Mouse (Mus musculus): ENCODE data around the gene Insm1. TPM values are rescaled to one million over a fixed set of nuclear protein-coding genes. Genes with fewer than 3 reads are reported as not detected.

Gene Insm1
- polyA plus RNA-seq, 1 experiment from 2014 or later = not detected

DNA sequence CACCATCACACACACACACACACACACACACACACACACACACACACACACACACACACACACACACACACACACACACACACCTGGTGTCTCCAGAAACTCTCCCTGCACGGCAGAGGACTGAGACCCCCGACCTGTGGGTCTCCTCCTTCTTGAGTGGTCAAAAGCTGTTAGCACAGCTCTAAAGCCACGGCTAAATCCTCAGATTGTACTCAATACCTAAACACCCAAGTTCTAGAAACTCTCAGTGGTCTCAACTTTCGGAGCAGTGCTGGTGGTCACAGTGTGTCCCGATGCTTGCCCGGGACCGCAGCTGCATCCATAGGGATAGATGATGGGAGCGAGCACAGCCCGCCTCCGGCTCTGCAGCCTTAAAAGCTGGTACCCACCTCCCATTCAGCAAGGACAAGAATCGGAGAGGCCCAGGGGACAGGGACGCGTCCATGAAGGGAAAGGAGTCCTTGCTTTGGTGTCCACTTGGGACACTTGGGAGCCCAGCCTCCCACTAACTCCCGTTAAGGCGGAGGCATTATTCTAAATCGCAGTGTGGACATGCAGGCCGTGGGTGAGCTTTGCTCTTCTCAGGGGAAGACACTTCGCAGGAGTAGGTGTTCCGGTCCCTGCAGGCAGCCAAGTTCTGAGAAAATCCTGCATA, 2.7 kb upstream of the Insm1 start:
- DNase-seq (ENCODE audit: low spot score) (no peak), ATAC-seq (replicated peaks; ENCODE audit: low FRiP score, low read depth) (no peak)
- Histone ChIP-seq H3K4me1 (replicated peaks; ENCODE audit: insufficient read depth, low read length) (peaks cover 31% of the 10 kb centered on the region), H3K9me3 (replicated peaks; ENCODE audit: low read length) (no peaks in the 10 kb centered on the region), H3K9ac (ENCODE audit: low read depth, low read length) (no peak overlapping the region), H3K4me3 (replicated peaks; ENCODE audit: low read depth, low read length) (no peak overlapping the region), H3K36me3 (ENCODE audit: insufficient read depth, low read length) (no peaks in the 10 kb centered on the region), H3K4me2 (ENCODE audit: low read length) (no peak overlapping the region), H3K27ac (no peak overlapping the region), H3K27me3 (ENCODE audit: insufficient read depth, low read length) (peaks cover 84% of the 10 kb centered on the region)
- 3% methylated on average over 19 of the region's 19 CpGs for WGBS
- no peak for TF ChIP-seq CTCF (IDR thresholded peaks at IDR 0.05; ENCODE audit: low read depth)

DNA sequence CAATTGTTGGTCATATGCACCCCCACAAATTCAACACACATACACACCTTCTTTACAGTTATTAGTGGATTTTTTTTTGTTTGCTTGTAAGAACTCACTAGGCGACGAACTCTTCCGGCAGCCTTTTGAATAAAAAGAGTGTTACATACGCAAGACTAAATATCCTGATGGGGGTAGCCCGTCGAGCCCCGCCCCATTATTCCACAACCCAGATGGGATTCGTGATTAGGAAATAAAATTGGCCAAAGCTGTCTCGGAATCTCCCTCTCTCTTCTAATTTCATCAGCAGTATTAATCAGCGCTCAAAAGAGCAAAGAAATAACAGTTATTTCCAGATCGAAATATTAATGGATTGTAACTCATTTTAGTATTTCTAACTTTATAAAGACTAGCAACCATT, 1.9 kb upstream of the Insm1 start:
- 17% methylated on average over 11 of the region's 11 CpGs for WGBS
- Histone ChIP-seq H3K9me3 (replicated peaks; ENCODE audit: low read length) (no peaks in the 10 kb centered on the region), H3K4me3 (replicated peaks; ENCODE audit: low read depth, low read length) (no peak overlapping the region), H3K9ac (ENCODE audit: low read depth, low read length) (no peak overlapping the region), H3K27ac (no peak overlapping the region), H3K4me1 (replicated peaks; ENCODE audit: insufficient read depth, low read length) (peaks cover 31% of the 10 kb centered on the region), H3K4me2 (ENCODE audit: low read length) (no peak overlapping the region), H3K27me3 (ENCODE audit: insufficient read depth, low read length) (peaks cover 83% of the 10 kb centered on the region), H3K36me3 (ENCODE audit: insufficient read depth, low read length) (no peaks in the 10 kb centered on the region)
- ATAC-seq (replicated peaks; ENCODE audit: low FRiP score, low read depth) = no peak
- TF ChIP-seq CTCF (IDR thresholded peaks at IDR 0.05; ENCODE audit: low read depth) = no peak
- no peak for DNase-seq (ENCODE audit: low spot score)

DNA sequence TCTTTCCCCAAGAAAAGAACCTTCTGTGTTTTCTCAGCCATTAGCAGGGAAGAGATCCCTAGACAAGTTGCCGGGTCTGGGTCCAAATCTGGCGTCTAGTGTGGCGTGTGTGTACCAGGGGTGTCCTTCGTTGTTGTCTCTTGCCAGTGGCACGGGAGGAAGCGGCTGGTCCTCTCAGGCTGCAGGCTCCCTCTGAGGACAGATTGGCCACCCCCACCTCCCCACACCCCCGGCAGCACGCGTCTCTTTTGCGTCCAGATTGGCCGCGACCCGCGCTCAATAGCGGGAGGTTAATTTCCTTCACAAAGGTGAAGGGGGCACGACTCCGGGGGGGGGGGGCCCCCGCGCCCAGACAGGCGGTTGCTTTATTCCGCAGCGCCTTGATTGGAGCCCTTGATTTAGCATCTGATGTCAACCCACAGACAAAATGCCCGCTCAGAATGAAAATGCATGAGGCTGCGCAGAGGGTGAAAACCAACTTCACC, 1.1 kb upstream of the Insm1 start:
- Histone ChIP-seq H3K27me3 (ENCODE audit: insufficient read depth, low read length) (peaks cover 83% of the 10 kb centered on the region), H3K36me3 (ENCODE audit: insufficient read depth, low read length) (no peaks in the 10 kb centered on the region), H3K9me3 (replicated peaks; ENCODE audit: low read length) (no peaks in the 10 kb centered on the region), H3K4me1 (replicated peaks; ENCODE audit: insufficient read depth, low read length) (peaks cover 31% of the 10 kb centered on the region), H3K9ac (ENCODE audit: low read depth, low read length) (no peak overlapping the region), H3K4me2 (ENCODE audit: low read length) (peak overlapping the region; percentile 87), H3K27ac (no peak overlapping the region), H3K4me3 (replicated peaks; ENCODE audit: low read depth, low read length) (no peak overlapping the region; the same call in 1 of the 2 replicates)
- DNase-seq (ENCODE audit: low spot score) = no peak
- WGBS = 2% methylated on average over 22 of the region's 24 CpGs
- no peak for ATAC-seq (replicated peaks; ENCODE audit: low FRiP score, low read depth)
- no peak for TF ChIP-seq CTCF (IDR thresholded peaks at IDR 0.05; ENCODE audit: low read depth)

DNA sequence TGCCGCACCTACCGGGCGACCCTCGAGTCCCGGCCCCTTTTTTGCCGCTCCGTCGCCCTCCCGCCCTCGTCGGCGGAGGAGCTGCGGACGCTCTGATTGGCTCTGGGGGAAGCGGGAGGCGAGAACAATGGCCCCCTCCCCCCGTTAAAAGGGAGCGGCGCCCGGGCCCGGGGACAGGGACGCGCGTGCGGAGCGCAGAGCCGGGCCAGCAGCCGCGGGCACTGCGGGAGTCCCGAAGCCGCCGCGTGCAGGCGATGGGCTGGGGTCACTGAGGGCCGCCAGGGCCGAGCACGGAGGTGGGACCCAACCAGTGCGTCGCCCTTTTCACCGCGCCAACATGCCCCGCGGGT, 183 bp downstream of the Insm1 start:
- DNase-seq (ENCODE audit: low spot score) (no peak), ATAC-seq (replicated peaks; ENCODE audit: low FRiP score, low read depth) (peak; percentile 40)
- H3K36me3 ChIP-seq (ENCODE audit: insufficient read depth, low read length) = no peaks in the 10 kb centered on the region
- peaks cover 83% of the 10 kb centered on the region for H3K27me3 ChIP-seq (ENCODE audit: insufficient read depth, low read length)
- no peak overlapping the region for H3K27ac ChIP-seq
- no peak for TF ChIP-seq CTCF (IDR thresholded peaks at IDR 0.05; ENCODE audit: low read depth)
- H3K4me1 ChIP-seq (replicated peaks; ENCODE audit: insufficient read depth, low read length) = peaks cover 31% of the 10 kb centered on the region
- H3K9me3 ChIP-seq (replicated peaks; ENCODE audit: low read length) = no peaks in the 10 kb centered on the region
- no peak overlapping the region for H3K9ac ChIP-seq (ENCODE audit: low read depth, low read length)
- peak overlapping the region; percentile 87 for H3K4me2 ChIP-seq (ENCODE audit: low read length)
- H3K4me3 ChIP-seq (replicated peaks; ENCODE audit: low read depth, low read length) = peak overlapping the region; percentile 40
- under 1% methylated on average over 34 of the region's 44 CpGs for WGBS

DNA sequence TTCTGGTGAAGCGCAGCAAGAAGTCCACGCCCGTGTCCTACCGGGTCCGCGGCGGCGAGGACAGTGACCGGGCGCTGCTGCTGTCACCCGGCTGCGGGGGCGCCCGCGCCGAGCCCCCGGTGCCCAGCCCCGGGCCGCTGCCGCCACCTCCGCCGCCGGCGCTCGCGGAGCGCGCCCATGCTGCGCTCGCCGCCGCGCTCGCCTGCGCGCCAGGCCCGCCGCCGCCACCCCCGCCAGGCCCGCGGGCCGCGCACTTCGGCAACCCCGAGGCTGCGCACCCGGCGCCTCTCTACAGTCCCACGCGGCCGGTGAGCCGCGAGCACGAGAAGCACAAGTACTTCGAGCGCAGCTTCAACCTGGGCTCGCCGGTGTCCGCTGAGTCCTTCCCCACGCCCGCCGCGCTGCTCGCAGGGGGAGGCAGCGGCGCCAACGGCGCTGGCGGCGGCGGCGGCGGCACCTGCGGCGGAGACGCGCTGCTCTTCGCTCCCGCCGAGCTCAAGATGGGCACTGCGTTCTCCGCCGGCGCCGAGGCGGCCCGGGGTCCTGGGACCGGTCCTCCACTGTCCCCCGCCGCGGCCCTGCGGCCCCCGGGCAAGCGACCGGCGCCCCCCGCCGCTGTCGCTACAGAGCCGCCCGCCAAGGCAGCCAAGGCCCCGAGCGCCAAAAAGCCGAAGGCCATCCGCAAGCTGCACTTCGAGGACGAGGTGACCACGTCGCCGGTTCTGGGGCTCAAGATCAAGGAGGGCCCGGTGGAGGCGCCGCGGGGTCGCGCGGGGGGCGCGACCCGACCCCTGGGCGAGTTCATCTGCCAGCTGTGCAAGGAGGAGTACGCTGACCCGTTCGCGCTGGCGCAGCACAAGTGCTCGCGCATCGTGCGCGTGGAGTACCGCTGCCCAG, 806 bp downstream of the Insm1 start:
- Histone ChIP-seq H3K9me3 (replicated peaks; ENCODE audit: low read length) (no peaks in the 10 kb centered on the region), H3K4me2 (ENCODE audit: low read length) (peak overlapping the region; percentile 87), H3K4me1 (replicated peaks; ENCODE audit: insufficient read depth, low read length) (peaks cover 31% of the 10 kb centered on the region), H3K36me3 (ENCODE audit: insufficient read depth, low read length) (no peaks in the 10 kb centered on the region), H3K27ac (no peak overlapping the region), H3K27me3 (ENCODE audit: insufficient read depth, low read length) (peaks cover 85% of the 10 kb centered on the region), H3K9ac (ENCODE audit: low read depth, low read length) (no peak overlapping the region), H3K4me3 (replicated peaks; ENCODE audit: low read depth, low read length) (peak overlapping the region; percentile 40)
- no peak for TF ChIP-seq CTCF (IDR thresholded peaks at IDR 0.05; ENCODE audit: low read depth)
- WGBS = under 1% methylated on average over 115 of the region's 133 CpGs
- DNase-seq (ENCODE audit: low spot score) = no peak
- peak; percentile 24; the same call in 1 of the 2 replicates for ATAC-seq (replicated peaks; ENCODE audit: low FRiP score, low read depth)

DNA sequence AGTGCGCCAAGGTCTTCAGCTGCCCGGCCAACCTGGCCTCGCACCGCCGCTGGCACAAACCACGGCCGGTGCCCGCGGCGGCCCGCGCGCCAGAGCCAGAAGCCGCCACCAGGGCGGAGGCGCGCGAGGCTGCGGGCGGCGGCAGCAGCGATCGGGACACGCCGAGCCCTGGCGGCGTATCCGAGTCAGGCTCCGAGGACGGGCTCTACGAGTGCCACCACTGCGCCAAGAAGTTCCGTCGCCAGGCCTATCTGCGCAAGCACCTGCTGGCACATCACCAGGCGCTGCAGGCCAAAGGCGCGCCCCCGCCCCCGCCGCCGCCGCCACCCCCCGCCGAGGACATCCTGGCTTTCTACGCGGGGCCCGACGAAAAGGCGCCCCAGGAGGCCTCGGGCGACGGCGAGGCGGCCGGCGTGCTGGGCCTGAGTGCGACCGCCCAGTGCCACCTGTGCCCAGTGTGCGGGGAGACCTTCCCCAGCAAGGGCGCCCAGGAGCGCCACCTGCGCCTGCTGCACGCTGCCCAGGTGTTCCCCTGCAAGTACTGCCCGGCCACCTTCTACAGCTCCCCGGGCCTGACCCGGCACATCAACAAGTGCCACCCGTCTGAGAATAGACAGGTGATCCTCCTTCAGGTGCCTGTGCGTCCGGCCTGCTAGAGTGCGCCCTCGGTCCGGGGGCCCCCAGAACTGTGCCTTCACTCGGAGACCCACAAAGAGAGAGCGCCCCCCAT, 1.6 kb downstream of the Insm1 start:
- DNase-seq (ENCODE audit: low spot score) = no peak
- Histone ChIP-seq H3K4me2 (ENCODE audit: low read length) (peak overlapping the region; percentile 87), H3K36me3 (ENCODE audit: insufficient read depth, low read length) (no peaks in the 10 kb centered on the region), H3K4me3 (replicated peaks; ENCODE audit: low read depth, low read length) (peak overlapping the region; percentile 40), H3K9me3 (replicated peaks; ENCODE audit: low read length) (no peaks in the 10 kb centered on the region), H3K9ac (ENCODE audit: low read depth, low read length) (no peak overlapping the region), H3K27me3 (ENCODE audit: insufficient read depth, low read length) (peaks cover 84% of the 10 kb centered on the region), H3K4me1 (replicated peaks; ENCODE audit: insufficient read depth, low read length) (peaks cover 26% of the 10 kb centered on the region), H3K27ac (no peak overlapping the region)
- WGBS = 1% methylated on average over 74 of the region's 75 CpGs
- no peak for TF ChIP-seq CTCF (IDR thresholded peaks at IDR 0.05; ENCODE audit: low read depth)
- peak; percentile 23; the same call in 1 of the 2 replicates for ATAC-seq (replicated peaks; ENCODE audit: low FRiP score, low read depth)

Data from kidney, postnatal 0 days (tissue).